Mouse (Mus musculus): Measurements from ENCODE around the gene Zfp84. TPM values are rescaled to one million over a fixed set of nuclear protein-coding genes. Genes with fewer than 3 reads are reported as not detected.

Zfp84 gene
- total and polyA plus RNA-seq, 3 experiments, result 4.7 to 8.1 TPM; not detected in 1

DNA sequence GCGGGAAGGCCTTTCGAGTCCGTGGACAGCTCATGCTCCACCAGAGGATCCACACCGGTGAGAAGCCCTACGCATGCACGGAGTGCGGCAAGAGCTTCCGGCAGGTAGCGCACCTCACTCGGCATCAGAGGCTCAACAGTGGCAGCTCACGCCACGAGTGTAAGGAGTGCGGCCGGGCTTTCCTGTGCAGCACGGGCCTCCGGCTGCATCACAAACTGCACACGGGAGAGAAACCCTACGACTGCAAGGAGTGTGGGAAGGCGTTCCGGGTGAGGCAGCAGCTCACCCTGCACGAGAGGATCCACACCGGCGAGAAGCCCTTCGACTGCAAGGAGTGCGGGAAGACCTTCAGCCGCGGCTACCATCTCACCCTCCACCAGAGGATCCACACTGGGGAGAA, 24.6 kb downstream of the Zfp84 start:
- Histone ChIP-seq H3K36me3 (ENCODE audit: control insufficient read depth in 1 of 2, insufficient read depth in 2 of 2, low read length in 2 of 2) (peaks cover 0 to 1% of the 10 kb centered on the region in 2 experiments; a peak in 1 of 4 replicates), H3K4me3 (ENCODE audit: control insufficient read depth in 1 of 2, insufficient read depth in 1 of 2, low read depth in 2 of 2, low read length in 2 of 2) (no peak overlapping the region), H3K9me3 (replicated peaks; ENCODE audit: insufficient read depth, low read length) (no peaks in the 10 kb centered on the region)

DNA sequence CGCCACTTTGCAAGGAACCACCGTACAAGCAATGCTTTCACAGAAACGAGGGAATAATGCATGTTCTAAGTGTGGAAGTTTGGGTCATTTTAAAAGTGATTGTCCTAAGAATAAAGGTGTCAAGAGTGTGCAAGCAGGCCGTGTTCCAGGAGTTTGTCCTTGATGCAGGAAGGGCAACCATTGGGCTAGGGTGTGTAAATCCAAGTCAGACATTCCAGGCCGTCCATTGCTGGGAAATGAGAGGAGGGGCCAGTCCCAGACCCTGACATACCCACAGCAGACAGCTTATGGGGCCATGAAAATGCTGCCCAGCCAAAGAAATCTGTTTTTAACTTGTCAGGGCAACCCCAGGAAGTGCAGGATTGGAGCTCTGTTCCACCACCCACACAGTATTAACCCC, 38.7 kb downstream of the Zfp84 start:
- DNase-seq (ENCODE audit: low read depth, low spot score), result no peak
- no peaks in the 10 kb centered on the region for H3K79me2 ChIP-seq (ENCODE audit: control insufficient read depth, insufficient read depth, low read length, poor library complexity)
- no peak overlapping the region for H3K27ac ChIP-seq (ENCODE audit: control insufficient read depth, low read depth, low read length)
- no peak overlapping the region for H3K4me3 ChIP-seq (ENCODE audit: control insufficient read depth in 1 of 2, insufficient read depth in 1 of 2, low read depth in 2 of 2, low read length in 2 of 2)
- no peaks in the 10 kb centered on the region for H3K4me1 ChIP-seq (ENCODE audit: control insufficient read depth in 1 of 2, insufficient read depth in 2 of 2, low read length in 2 of 2)
- no peaks in the 10 kb centered on the region for H3K27me3 ChIP-seq (ENCODE audit: control insufficient read depth in 1 of 2, insufficient read depth in 2 of 2, low read length in 2 of 2)
- H3K9me3 ChIP-seq (replicated peaks; ENCODE audit: insufficient read depth, low read length), result no peaks in the 10 kb centered on the region
- no peak overlapping the region for H3K9ac ChIP-seq (ENCODE audit: control insufficient read depth, low read depth, low read length, poor library complexity, severe bottlenecking)
- no peaks in the 10 kb centered on the region for H3K36me3 ChIP-seq (ENCODE audit: control insufficient read depth in 1 of 2, insufficient read depth in 2 of 2, low read length in 2 of 2)
- TF ChIP-seq MAZ (IDR thresholded peaks at IDR 0.05; ENCODE audit: low read depth, low read length) (no peak), USF1 (IDR thresholded peaks at IDR 0.05; ENCODE audit: low read depth, low read length) (no peak), TCF12 (IDR thresholded peaks at IDR 0.05; ENCODE audit: low read depth, low read length) (no peak), MAX (IDR thresholded peaks at IDR 0.05; ENCODE audit: low read length) (no peak), SMC3 (IDR thresholded peaks at IDR 0.05; ENCODE audit: low read depth, low read length) (no peak)

More for the DNA sequence above, 24.6 kb downstream of the Zfp84 start:
- H3K27ac ChIP-seq (ENCODE audit: control insufficient read depth, low read depth, low read length), result no peak overlapping the region
- H3K27me3 ChIP-seq (ENCODE audit: control insufficient read depth in 1 of 2, insufficient read depth in 2 of 2, low read length in 2 of 2), result no peaks in the 10 kb centered on the region
- TF ChIP-seq GATA1 (IDR thresholded peaks at IDR 0.05; ENCODE audit: low read depth, low read length) (no peak), SMC3 (IDR thresholded peaks at IDR 0.05; ENCODE audit: low read depth, low read length) (no peak), USF1 (IDR thresholded peaks at IDR 0.05; ENCODE audit: low read depth, low read length) (no peak), NRF1 (IDR thresholded peaks at IDR 0.05; ENCODE audit: insufficient read depth, low read depth, low read length, poor library complexity, severe bottlenecking) (no peak), EP300 (IDR thresholded peaks at IDR 0.05; ENCODE audit: low read depth in 1 of 2, low read length in 2 of 2) (no peak), MYC (IDR thresholded peaks at IDR 0.05; ENCODE audit: low read depth, low read length) (no peak), HCFC1 (IDR thresholded peaks at IDR 0.05; ENCODE audit: low read depth, low read length) (no peak), ZNF384 (IDR thresholded peaks at IDR 0.05; ENCODE audit: low read depth, low read length) (no peak), KAT2A (conservative IDR thresholded peaks at IDR 0.05; ENCODE audit: low read depth, low read length) (no peak), RAD21 (IDR thresholded peaks at IDR 0.05; ENCODE audit: low read depth, low read length) (no peak), MEF2A (IDR thresholded peaks at IDR 0.05; ENCODE audit: extremely low read depth, insufficient replicate concordance, low read depth, low read length, poor library complexity, severe bottlenecking) (no peak), ZMIZ1 (IDR thresholded peaks at IDR 0.05; ENCODE audit: low read depth, low read length) (no peak), ZKSCAN1 (IDR thresholded peaks at IDR 0.05; ENCODE audit: low read depth, low read length) (no peak), E2F4 (IDR thresholded peaks at IDR 0.05; ENCODE audit: borderline replicate concordance, low read depth, low read length) (no peak), NELFE (IDR thresholded peaks at IDR 0.05; ENCODE audit: low read depth, low read length) (no peak), GABPA (IDR thresholded peaks at IDR 0.05; ENCODE audit: low read depth, low read length) (no peak), CHD1 (IDR thresholded peaks at IDR 0.05; ENCODE audit: low read depth, low read length) (no peak)
- H3K79me2 ChIP-seq (ENCODE audit: control insufficient read depth, insufficient read depth, low read length, poor library complexity), result no peaks in the 10 kb centered on the region
- H3K9ac ChIP-seq (ENCODE audit: control insufficient read depth, low read depth, low read length, poor library complexity, severe bottlenecking), result no peak overlapping the region
- H3K4me1 ChIP-seq (ENCODE audit: control insufficient read depth in 1 of 2, insufficient read depth in 2 of 2, low read length in 2 of 2), result no peaks in the 10 kb centered on the region
- DNase-seq (ENCODE audit: low read depth, low spot score), result no peak

Measured in MEL (cell line).